Comparison of ENCODE assay signal across 8 mouse cellular contexts in the genomic region with DNA sequence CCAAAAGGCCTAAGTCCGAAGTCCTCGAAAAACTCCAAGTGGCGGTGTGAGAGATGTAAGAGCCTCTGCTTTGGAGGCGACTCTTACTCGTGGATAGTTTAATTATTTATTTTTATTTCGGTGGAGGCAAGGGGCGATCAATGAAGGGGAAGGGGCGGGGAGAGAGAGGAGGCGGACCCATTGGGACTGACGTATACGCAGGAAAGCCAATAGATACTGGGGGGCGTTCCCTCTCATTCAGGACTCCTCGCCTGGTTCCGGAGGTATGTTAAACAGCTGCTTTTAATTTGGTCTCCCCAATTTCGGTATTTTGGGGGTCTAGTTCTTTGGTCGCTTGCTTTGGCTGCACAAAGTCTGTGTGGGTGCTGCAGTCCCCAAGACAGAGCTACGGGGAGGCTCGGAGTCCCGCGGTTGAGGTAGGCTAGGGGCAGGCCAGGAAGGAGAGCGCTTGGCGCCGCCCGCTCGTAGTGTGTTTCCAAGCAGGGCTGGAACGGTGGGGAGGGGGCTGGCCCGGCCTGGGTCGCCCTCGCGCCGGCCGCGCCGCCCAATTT. TPM values are rescaled to one million over a fixed set of nuclear protein-coding genes. Genes with fewer than 3 reads are reported as not detected.
DNase-seq lines count a peak whose midpoint lies in the region; ATAC-seq and TF ChIP-seq lines count a peak whose summit lies in the region.

Sin3a (plus strand) TSS at position 240 of the 551 bp plus-strand sequence.

- WGBS in forebrain, embryonic 10.5 days = under 1% methylated on average over 34 of the region's 34 CpGs
- WGBS in heart, embryonic 16.5 days = under 1% methylated on average over 34 of the region's 34 CpGs
- WGBS in liver, embryonic 13.5 days (ENCODE audit: insufficient replicate concordance) = under 1% methylated on average over 34 of the region's 34 CpGs
- WGBS in stomach, embryonic 15.5 days = under 1% methylated on average over 34 of the region's 34 CpGs

- peak within 1 kb of the TSS; percentile 89 for H3K9ac ChIP-seq in heart, embryonic 16.5 days (ENCODE audit: low read length)
- H3K9ac ChIP-seq in liver, embryonic 13.5 days = peak within 1 kb of the TSS; percentile 92
- H3K9ac ChIP-seq in stomach, embryonic 15.5 days = peak within 1 kb of the TSS; percentile 77

- DNase-seq in brain, embryonic 14.5 days (ENCODE audit: low read depth) = peak; percentile 92
- DNase-seq in forebrain, embryonic 10.5 days (ENCODE audit: extremely low spot score, low spot score) = peak; percentile 82
- peak; percentile 85 to 91 for DNase-seq in kidney, postnatal 25 days
- DNase-seq in liver, embryonic 13.5 days = peak; percentile 76
- peak; percentile 61 to 63 for DNase-seq in natural killer cell, adult 2 months (ENCODE audit: low spot score in 2 of 2)

- 0 out of 2 replicates have a peak, but pooled peaks have one; percentile 10 for TF ChIP-seq POLR2A in brain, embryonic 14.5 days (IDR thresholded peaks at IDR 0.05; ENCODE audit: borderline replicate concordance, extremely low read depth, insufficient read depth, insufficient read length, poor library complexity, severe bottlenecking)

- H3K27me3 ChIP-seq in forebrain, embryonic 10.5 days (ENCODE audit: poor library complexity, severe bottlenecking) = no peaks in the 10 kb centered on the region
- H3K27me3 ChIP-seq in heart, embryonic 16.5 days (ENCODE audit: control insufficient read depth, insufficient read depth, low read length) = no peaks in the 10 kb centered on the region
- no peaks in the 10 kb centered on the region for H3K27me3 ChIP-seq in liver, embryonic 13.5 days
- no peaks in the 10 kb centered on the region for H3K27me3 ChIP-seq in stomach, embryonic 15.5 days (replicated peaks)

- peaks cover 31% of the 10 kb centered on the region for H3K4me1 ChIP-seq in forebrain, embryonic 10.5 days
- peaks cover 17% of the 10 kb centered on the region for H3K4me1 ChIP-seq in heart, embryonic 16.5 days (ENCODE audit: control insufficient read depth, insufficient read depth, low read length)
- peaks cover 57% of the 10 kb centered on the region for H3K4me1 ChIP-seq in liver, embryonic 13.5 days (replicated peaks)
- H3K4me1 ChIP-seq in stomach, embryonic 15.5 days = peaks cover 16% of the 10 kb centered on the region; the same call in 1 of the 2 replicates

- ATAC-seq in CD4-positive, CD25-positive, alpha-beta regulatory T cell, adult 4 months = no peak
- ATAC-seq in heart, embryonic 16.5 days (replicated peaks; ENCODE audit: extremely low read depth, insufficient read depth, low FRiP score) = no peak
- no peak for ATAC-seq in liver, embryonic 13.5 days (ENCODE audit: low read depth)
- no peak for ATAC-seq in stomach, embryonic 15.5 days (ENCODE audit: insufficient read depth, low FRiP score, low read depth)

- no peaks in the 10 kb centered on the region; the same call in 1 of the 2 replicates for H3K36me3 ChIP-seq in forebrain, embryonic 10.5 days (replicated peaks)
- H3K36me3 ChIP-seq in heart, embryonic 16.5 days (ENCODE audit: control insufficient read depth, insufficient read depth) = no peaks in the 10 kb centered on the region
- H3K36me3 ChIP-seq in liver, embryonic 13.5 days = no peaks in the 10 kb centered on the region
- H3K36me3 ChIP-seq in stomach, embryonic 15.5 days = no peaks in the 10 kb centered on the region; the same call in 1 of the 2 replicates

- peak within 1 kb of the TSS; percentile 94 for H3K4me3 ChIP-seq in forebrain, embryonic 10.5 days
- peak within 1 kb of the TSS; percentile 91 for H3K4me3 ChIP-seq in heart, embryonic 16.5 days (ENCODE audit: low read length)
- H3K4me3 ChIP-seq in liver, embryonic 13.5 days (replicated peaks) = peak within 1 kb of the TSS; percentile 94
- H3K4me3 ChIP-seq in stomach, embryonic 15.5 days (replicated peaks) = peak within 1 kb of the TSS; percentile 94

- no peaks in the 10 kb centered on the region for H3K9me3 ChIP-seq in forebrain, embryonic 10.5 days
- H3K9me3 ChIP-seq in heart, embryonic 16.5 days (replicated peaks; ENCODE audit: control insufficient read depth, low read length) = no peaks in the 10 kb centered on the region
- H3K9me3 ChIP-seq in liver, embryonic 13.5 days (replicated peaks) = no peaks in the 10 kb centered on the region
- no peaks in the 10 kb centered on the region for H3K9me3 ChIP-seq in stomach, embryonic 15.5 days

- H3K27ac ChIP-seq in forebrain, embryonic 10.5 days = peak within 1 kb of the TSS; percentile 97
- H3K27ac ChIP-seq in heart, embryonic 16.5 days (ENCODE audit: low read length) = peak within 1 kb of the TSS; percentile 100
- H3K27ac ChIP-seq in liver, embryonic 13.5 days = peak within 1 kb of the TSS; percentile 99
- H3K27ac ChIP-seq in stomach, embryonic 15.5 days = peak within 1 kb of the TSS; percentile 99

- TF ChIP-seq CTCF in brain, embryonic 14.5 days (IDR thresholded peaks at IDR 0.05; ENCODE audit: borderline replicate concordance, extremely low read depth, insufficient read depth, insufficient read length) = no peak

- H3K4me2 ChIP-seq in heart, embryonic 16.5 days (ENCODE audit: low read depth, low read length) = peak within 1 kb of the TSS; percentile 71
- peak within 1 kb of the TSS; percentile 99 for H3K4me2 ChIP-seq in liver, embryonic 13.5 days
- H3K4me2 ChIP-seq in stomach, embryonic 15.5 days = peak within 1 kb of the TSS; percentile 90

RNA-seq across cellular contexts. Expression of gene Sin3a, which starts in this region (rescaled TPM):
- 10 to 100 TPM; 44.7 to 47.9 TPM for polyA plus RNA-seq in CD4-positive, CD25-positive, alpha-beta regulatory T cell, adult 4 months (2017; shearing (Covaris generic))
- polyA plus RNA-seq in brain, embryonic 14.5 days (2012; rRNA removed) = 79.3 and 101 TPM in 2 replicates
- 53.9 and 54.5 TPM in 2 replicates for polyA plus RNA-seq in forebrain, embryonic 10.5 days (2016; fragmentation: Nextera tagmentation; extraction: Ambion mirVana)
- 20.6 and 22.9 TPM in 2 replicates for polyA plus RNA-seq in heart, embryonic 16.5 days (2015; fragmentation: Nextera tagmentation; extraction: Ambion mirVana)
- polyA plus RNA-seq in liver, embryonic 13.5 days (2015; fragmentation: Nextera tagmentation; extraction: Ambion mirVana) = 13.3 and 16.5 TPM in 2 replicates
- polyA plus RNA-seq in stomach, embryonic 15.5 days (2015; fragmentation: Nextera tagmentation; extraction: Ambion mirVana) = 27.1 and 28.4 TPM in 2 replicates
